Mouse (Mus musculus): ENCODE data around the gene Rbm34. TPM values are rescaled to one million over a fixed set of nuclear protein-coding genes. Genes with fewer than 3 reads are reported as not detected.
A peak's percentile ranks its signal among the peaks of the same experiment; 100 is the strongest.

Gene Rbm34
- total and polyA plus RNA-seq, 3 experiments, result 0.90 to 4.1 (median 2.8) TPM

- no peaks in the 10 kb centered on the region for H3K79me2 ChIP-seq (replicated peaks; ENCODE audit: control insufficient read depth, insufficient read depth, low read length)
- no peak for DNase-seq
- H3K27ac ChIP-seq, result peak overlapping the region; percentile 62
- no peak for TF ChIP-seq CTCF (IDR thresholded peaks at IDR 0.05)
- TF ChIP-seq EP300 (IDR thresholded peaks at IDR 0.05; ENCODE audit: insufficient read depth, low read depth, low read length), result no peak
- TF ChIP-seq POLR2A (IDR thresholded peaks at IDR 0.05; ENCODE audit: insufficient read depth, low read depth, low read length), result no peak
- H3K36me3 ChIP-seq (ENCODE audit: control insufficient read depth, insufficient read depth, low read length), result no peaks in the 10 kb centered on the region
- peak overlapping the region; percentile 70 for H3K9ac ChIP-seq (ENCODE audit: low read depth, low read length)
- no peaks in the 10 kb centered on the region for H3K27me3 ChIP-seq (ENCODE audit: control insufficient read depth, insufficient read depth, low read length)
- WGBS, result 7% methylated on average over 13 of the region's 13 CpGs
- H3K4me3 ChIP-seq, result peak overlapping the region; percentile 78
- intact Hi-C loops (cut with DNase I), result loop anchor here (1.0 kb wide), 1 partner anchor 26 kb away; the partner anchor contains the start of gene Tomm20
- peaks cover 2% of the 10 kb centered on the region for H3K4me1 ChIP-seq (ENCODE audit: control insufficient read depth, insufficient read depth, low read length)
These were observed 418 bp upstream of the Rbm34 start for GRCm38 (mm10) chr8:126971314-126971664.

DNA sequence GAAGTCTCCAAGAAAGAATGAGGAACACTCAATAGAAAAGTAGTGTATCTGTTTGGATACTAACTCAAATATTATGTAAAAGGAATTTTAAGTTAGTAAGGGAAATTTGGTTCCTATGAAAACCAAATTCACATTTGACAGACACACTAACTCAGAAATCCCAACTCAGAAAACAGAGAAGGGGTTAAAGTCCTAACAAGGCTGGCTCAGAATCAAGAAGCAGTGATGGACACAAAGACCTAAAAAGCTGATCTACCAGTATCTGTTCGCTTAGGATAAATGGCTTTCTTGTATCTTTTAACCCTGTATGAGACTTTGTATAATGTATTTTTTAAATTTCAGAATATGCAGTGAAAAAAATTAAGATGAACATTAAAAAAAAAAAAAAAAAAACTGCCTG lies 1.3 kb downstream of the Rbm34 start:
- H3K9ac ChIP-seq (ENCODE audit: low read depth, low read length), result no peak overlapping the region
- H3K79me2 ChIP-seq (replicated peaks; ENCODE audit: control insufficient read depth, insufficient read depth, low read length), result no peaks in the 10 kb centered on the region
- intact Hi-C loops (cut with DNase I), result no loop called here
- no peaks in the 10 kb centered on the region for H3K36me3 ChIP-seq (ENCODE audit: control insufficient read depth, insufficient read depth, low read length)
- peaks cover 2% of the 10 kb centered on the region for H3K4me1 ChIP-seq (ENCODE audit: control insufficient read depth, insufficient read depth, low read length)
- H3K4me3 ChIP-seq, result no peak overlapping the region
- no peak for DNase-seq
- no peak overlapping the region for H3K27ac ChIP-seq
- no peaks in the 10 kb centered on the region for H3K27me3 ChIP-seq (ENCODE audit: control insufficient read depth, insufficient read depth, low read length)
- 88% methylated on average over 1 of the region's 1 CpGs for WGBS
- TF ChIP-seq CTCF (IDR thresholded peaks at IDR 0.05) (no peak), POLR2A (IDR thresholded peaks at IDR 0.05; ENCODE audit: insufficient read depth, low read depth, low read length) (no peak), EP300 (IDR thresholded peaks at IDR 0.05; ENCODE audit: insufficient read depth, low read depth, low read length) (no peak)

DNA sequence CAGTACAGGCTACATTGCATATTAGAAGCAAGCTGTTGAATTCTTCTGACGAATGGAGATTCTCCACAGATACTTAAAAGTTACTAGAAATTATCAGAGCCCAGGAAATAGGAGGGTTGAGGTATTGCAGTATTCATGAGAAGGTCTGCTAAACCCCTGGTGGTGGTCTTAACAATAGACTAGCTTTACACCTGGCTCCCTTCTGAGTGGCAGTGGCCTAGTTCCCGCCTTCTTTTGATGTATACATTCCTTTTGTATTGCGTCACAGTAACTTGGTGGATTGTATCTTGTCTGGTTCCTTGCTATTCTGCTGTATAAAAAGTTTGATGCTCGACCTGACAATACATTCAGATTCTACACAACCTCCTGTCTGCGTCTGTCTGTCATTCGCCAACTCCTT lies 2.8 kb downstream of the Rbm34 start:
- Histone ChIP-seq H3K4me3 (no peak overlapping the region), H3K4me1 (ENCODE audit: control insufficient read depth, insufficient read depth, low read length) (peaks cover 2% of the 10 kb centered on the region), H3K9ac (ENCODE audit: low read depth, low read length) (no peak overlapping the region), H3K27me3 (ENCODE audit: control insufficient read depth, insufficient read depth, low read length) (no peaks in the 10 kb centered on the region), H3K79me2 (replicated peaks; ENCODE audit: control insufficient read depth, insufficient read depth, low read length) (no peaks in the 10 kb centered on the region), H3K27ac (no peak overlapping the region), H3K36me3 (ENCODE audit: control insufficient read depth, insufficient read depth, low read length) (no peaks in the 10 kb centered on the region)
- intact Hi-C loops (cut with DNase I), result no loop called here
- TF ChIP-seq POLR2A (IDR thresholded peaks at IDR 0.05; ENCODE audit: insufficient read depth, low read depth, low read length), result no peak
- TF ChIP-seq EP300 (IDR thresholded peaks at IDR 0.05; ENCODE audit: insufficient read depth, low read depth, low read length), result no peak
- TF ChIP-seq CTCF (IDR thresholded peaks at IDR 0.05), result no peak
- 93% methylated on average over 6 of the region's 6 CpGs for WGBS
- no peak for DNase-seq

DNA sequence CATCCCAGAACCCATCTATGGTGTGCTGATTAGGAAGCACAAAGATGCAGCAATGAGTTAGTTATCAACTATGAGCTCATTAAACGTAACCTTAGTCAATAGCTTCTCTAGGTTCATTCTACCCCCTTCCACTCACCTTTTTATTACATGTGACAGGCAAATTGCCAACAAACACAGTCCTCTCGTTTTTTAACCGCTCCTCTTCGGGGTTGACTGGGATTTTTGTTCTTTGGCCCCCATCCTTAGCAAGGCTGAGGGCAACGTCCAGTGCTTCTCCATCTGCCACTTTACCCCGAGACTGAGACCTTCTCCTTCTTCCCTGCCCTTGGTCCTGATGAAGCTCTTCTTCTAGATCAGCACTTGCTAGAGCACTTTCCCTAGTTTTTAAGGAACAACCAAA lies 5.6 kb downstream of the Rbm34 start:
- H3K4me3 ChIP-seq, result no peak overlapping the region
- TF ChIP-seq CTCF (IDR thresholded peaks at IDR 0.05) (no peak), EP300 (IDR thresholded peaks at IDR 0.05; ENCODE audit: insufficient read depth, low read depth, low read length) (no peak), POLR2A (IDR thresholded peaks at IDR 0.05; ENCODE audit: insufficient read depth, low read depth, low read length) (no peak)
- no peak overlapping the region for H3K9ac ChIP-seq (ENCODE audit: low read depth, low read length)
- no peaks in the 10 kb centered on the region for H3K36me3 ChIP-seq (ENCODE audit: control insufficient read depth, insufficient read depth, low read length)
- peaks cover 2% of the 10 kb centered on the region for H3K4me1 ChIP-seq (ENCODE audit: control insufficient read depth, insufficient read depth, low read length)
- no peak overlapping the region for H3K27ac ChIP-seq
- intact Hi-C loops (cut with DNase I), result no loop called here
- no peaks in the 10 kb centered on the region for H3K27me3 ChIP-seq (ENCODE audit: control insufficient read depth, insufficient read depth, low read length)
- 77% methylated on average over 6 of the region's 6 CpGs for WGBS
- no peaks in the 10 kb centered on the region for H3K79me2 ChIP-seq (replicated peaks; ENCODE audit: control insufficient read depth, insufficient read depth, low read length)
- no peak for DNase-seq

DNA sequence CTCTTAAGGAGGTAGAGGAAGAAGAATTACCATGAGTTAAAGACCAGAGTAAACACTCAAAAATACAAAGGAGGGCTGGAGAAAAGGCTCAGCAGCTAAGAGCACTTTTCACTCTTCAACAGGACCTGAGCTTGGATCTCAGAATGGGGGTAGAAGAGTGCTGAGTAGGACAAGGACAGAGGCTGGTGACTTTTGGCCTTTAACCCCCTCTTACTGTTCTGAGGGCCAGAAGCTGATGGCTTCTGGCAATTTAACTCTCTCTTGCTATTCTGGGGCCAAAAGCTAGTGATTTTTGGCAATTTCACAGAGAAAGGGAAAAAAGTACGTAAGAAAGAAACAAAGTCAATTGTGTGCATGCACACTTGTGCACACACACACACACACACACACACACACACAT lies 8.0 kb downstream of the Rbm34 start:
- no peak overlapping the region for H3K27ac ChIP-seq
- no peaks in the 10 kb centered on the region for H3K79me2 ChIP-seq (replicated peaks; ENCODE audit: control insufficient read depth, insufficient read depth, low read length)
- no peak overlapping the region for H3K9ac ChIP-seq (ENCODE audit: low read depth, low read length)
- no peak for TF ChIP-seq EP300 (IDR thresholded peaks at IDR 0.05; ENCODE audit: insufficient read depth, low read depth, low read length)
- TF ChIP-seq CTCF (IDR thresholded peaks at IDR 0.05), result no peak
- TF ChIP-seq POLR2A (IDR thresholded peaks at IDR 0.05; ENCODE audit: insufficient read depth, low read depth, low read length), result no peak
- no peaks in the 10 kb centered on the region for H3K4me1 ChIP-seq (ENCODE audit: control insufficient read depth, insufficient read depth, low read length)
- 95% methylated on average over 1 of the region's 1 CpGs for WGBS
- intact Hi-C loops (cut with DNase I), result no loop called here
- DNase-seq, result no peak
- no peaks in the 10 kb centered on the region for H3K27me3 ChIP-seq (ENCODE audit: control insufficient read depth, insufficient read depth, low read length)
- no peaks in the 10 kb centered on the region for H3K36me3 ChIP-seq (ENCODE audit: control insufficient read depth, insufficient read depth, low read length)
- no peak overlapping the region for H3K4me3 ChIP-seq

- Histone ChIP-seq H3K79me2 (replicated peaks; ENCODE audit: control insufficient read depth, insufficient read depth, low read length) (no peaks in the 10 kb centered on the region), H3K4me3 (no peak overlapping the region), H3K9ac (ENCODE audit: low read depth, low read length) (no peak overlapping the region), H3K4me1 (ENCODE audit: control insufficient read depth, insufficient read depth, low read length) (no peaks in the 10 kb centered on the region), H3K36me3 (ENCODE audit: control insufficient read depth, insufficient read depth, low read length) (no peaks in the 10 kb centered on the region), H3K27ac (no peak overlapping the region), H3K27me3 (ENCODE audit: control insufficient read depth, insufficient read depth, low read length) (no peaks in the 10 kb centered on the region)
- TF ChIP-seq EP300 (IDR thresholded peaks at IDR 0.05; ENCODE audit: insufficient read depth, low read depth, low read length) (no peak), POLR2A (IDR thresholded peaks at IDR 0.05; ENCODE audit: insufficient read depth, low read depth, low read length) (no peak), CTCF (IDR thresholded peaks at IDR 0.05) (no peak)
- WGBS, result 92% methylated on average over 3 of the region's 3 CpGs
- no peak for DNase-seq
- intact Hi-C loops (cut with DNase I), result no loop called here
These were observed 9.4 kb downstream of the Rbm34 start for GRCm38 (mm10) chr8:126961516-126961915.
